Mouse (Mus musculus): Measurements from ENCODE around the gene Elp4.

DNA sequence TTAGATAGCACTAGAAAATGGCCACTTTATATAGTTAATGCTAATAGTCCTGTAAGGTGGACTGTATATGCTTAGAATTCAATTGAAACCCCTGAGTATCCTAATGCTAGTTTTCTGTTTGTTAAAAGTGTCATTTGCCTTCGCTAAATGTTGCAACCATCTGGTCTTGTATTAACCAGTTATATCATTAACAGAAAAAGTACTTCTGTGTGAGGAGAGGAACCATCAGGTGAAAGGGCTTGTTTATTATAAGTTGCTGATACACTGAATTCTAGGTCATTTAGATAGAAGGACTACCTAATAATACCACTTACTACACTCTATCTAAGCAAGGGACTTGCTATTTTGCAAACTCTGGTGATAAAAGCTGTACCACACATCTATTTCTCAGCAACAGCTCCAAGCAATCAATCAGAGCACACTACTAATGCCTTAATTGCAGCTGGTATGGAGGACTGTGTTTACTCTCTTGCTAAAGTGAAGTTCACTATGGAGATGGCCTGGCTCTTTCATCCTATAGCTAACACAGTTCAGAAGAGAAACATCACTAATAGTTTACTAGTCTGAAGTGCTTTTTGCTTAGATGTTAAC lies 47.1 kb upstream of the Elp4 start:
- TF ChIP-seq CTCF (IDR thresholded peaks at IDR 0.05; ENCODE audit: control insufficient read depth, insufficient read depth, insufficient replicate concordance, low read depth, low read length) = no peak
- no peak for TF ChIP-seq POLR2A (IDR thresholded peaks at IDR 0.05; ENCODE audit: control insufficient read depth, low read depth, low read length)
